Mouse (Mus musculus) lung, embryonic 16.5 days (tissue): ENCODE data around the gene Tsc22d1. TPM values are rescaled to one million over a fixed set of nuclear protein-coding genes. Genes with fewer than 3 reads are reported as not detected.

Experiments
- ATAC-seq: fragments of 200-750 bp; cut with Nextera tagmentation; 2 replicates; pipeline ENCODE4 v1.8.0; 2017; ENCODE audit warnings: low read depth, mild to moderate bottlenecking, moderate library complexity
- H3K27ac ChIP-seq: fragments of 300-500 bp; sonication (generic); 2 replicates; pipeline ENCODE4 v1.5.1; 2014; ENCODE audit warnings: mild to moderate bottlenecking, control low read depth, low read length
- H3K27me3 ChIP-seq: fragments of 300-500 bp; sonication (generic); 2 replicates; pipeline ENCODE4 v1.6.1; 2014; ENCODE audit warnings: low read depth, low read length, mixed read lengths; ENCODE audit not compliant: control insufficient read depth, insufficient read depth
- H3K36me3 ChIP-seq: fragments of 300-500 bp; sonication (generic); 2 replicates; pipeline ENCODE4 v1.6.1; 2014; ENCODE audit warnings: low read length; ENCODE audit not compliant: control insufficient read depth, insufficient read depth
- H3K4me1 ChIP-seq: fragments of 300-500 bp; sonication (generic); replicated peaks from 2 replicates; pipeline ENCODE4 v1.6.1; 2014; ENCODE audit warnings: low read length, mixed read lengths; ENCODE audit not compliant: control insufficient read depth, insufficient read depth
- H3K4me2 ChIP-seq: fragments of 300-500 bp; sonication (generic); 2 replicates; pipeline ENCODE4 v1.6.1; 2014; ENCODE audit warnings: low read depth, low read length, control low read depth
- H3K4me3 ChIP-seq: fragments of 300-500 bp; sonication (generic); 2 replicates; pipeline ENCODE4 v1.5.1; 2014; ENCODE audit warnings: mild to moderate bottlenecking, low read length, control low read depth
- H3K9ac ChIP-seq: fragments of 300-500 bp; sonication (generic); 2 replicates; pipeline ENCODE4 v1.6.1; 2014; ENCODE audit warnings: low read length, control low read depth
- H3K9me3 ChIP-seq: fragments of 300-500 bp; sonication (generic); 2 replicates; pipeline ENCODE4 v1.6.1; 2016; ENCODE audit warnings: low read length; ENCODE audit not compliant: control insufficient read depth
- WGBS: fragments of 180-500 bp; shearing (Covaris S2); extraction: QIAGEN DNeasy Blood & Tissue Kit; methylation state at CpG from one replicate; pipeline ENCODE4 v1.1.7; 2014; 5-methylcytosine and 5-hydroxymethylcytosine counted together
- polyA plus RNA-seq: library from polyadenylated mRNA; unstranded; fragments of >200 nt; fragmentation: Nextera tagmentation; extraction: Ambion mirVana; gene quantifications from 2 replicates; pipeline ENCODE4 v1.2.1, GENCODE M21; 2015

The Tsc22d1 gene
- polyA plus RNA-seq, 1 experiment from 2014 or later = 737 TPM

DNA sequence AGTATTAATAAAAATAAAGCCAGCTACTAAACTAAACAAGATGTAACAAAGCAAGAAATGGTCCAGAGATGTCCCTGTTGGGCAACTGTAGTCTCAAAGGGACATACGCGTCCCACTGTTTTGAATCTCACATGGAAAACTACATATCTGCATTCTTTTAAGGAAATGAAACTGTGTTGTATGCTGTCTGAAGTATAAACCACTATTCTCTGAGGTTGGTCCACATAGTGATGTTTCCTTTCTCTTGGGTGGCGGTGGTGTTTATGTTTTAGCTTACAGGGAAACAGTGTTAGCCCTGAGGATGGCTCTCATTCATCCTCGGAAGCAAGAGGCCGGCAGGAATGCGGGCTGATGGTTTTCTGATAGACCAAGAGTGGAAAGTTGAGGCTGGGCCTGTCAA lies 129.4 kb downstream of the Tsc22d1 start:
- Histone ChIP-seq H3K27ac (no peak overlapping the region), H3K9me3 (no peaks in the 10 kb centered on the region), H3K4me2 (no peak overlapping the region), H3K36me3 (no peaks in the 10 kb centered on the region), H3K9ac (no peak overlapping the region), H3K4me3 (no peak overlapping the region), H3K27me3 (no peaks in the 10 kb centered on the region), H3K4me1 (no peaks in the 10 kb centered on the region)
- WGBS = 69% methylated on average over 6 of the region's 6 CpGs
- no peak for ATAC-seq

DNA sequence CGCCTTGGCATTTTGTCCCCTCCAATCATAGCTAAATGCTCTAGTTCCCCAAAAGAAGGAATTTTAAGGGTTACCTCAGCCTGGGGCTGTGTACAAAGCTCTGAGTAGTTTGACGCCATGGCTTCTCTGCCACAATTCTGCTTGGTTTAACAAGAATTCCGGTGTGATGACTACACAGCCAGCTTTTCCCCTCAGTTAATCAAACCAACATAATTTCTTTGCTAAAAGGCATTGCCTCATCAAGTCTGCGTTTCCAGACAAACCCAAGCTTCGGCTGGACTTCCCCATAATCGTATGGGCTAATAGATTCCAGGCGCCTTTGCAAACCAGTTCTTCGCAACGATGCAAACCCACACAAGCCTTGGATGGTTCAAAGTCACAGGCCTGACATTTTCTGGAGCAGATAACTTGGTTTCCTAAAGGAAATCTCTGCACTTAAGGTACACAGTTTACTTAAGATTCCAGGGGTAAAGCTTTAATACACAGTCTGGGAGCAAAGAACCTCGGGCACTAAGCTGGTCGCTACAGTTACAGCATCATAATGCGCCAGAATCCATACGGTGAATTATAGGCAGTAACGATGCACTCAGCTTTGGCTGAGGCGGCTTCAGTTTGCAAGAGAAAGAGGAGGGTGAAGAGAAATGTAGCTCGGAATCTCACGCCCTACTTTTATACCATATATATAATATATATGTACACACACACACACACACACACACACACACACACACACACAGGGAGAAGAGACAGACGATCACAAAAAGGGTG lies 140.7 kb downstream of the Tsc22d1 start:
- peaks cover 9% of the 10 kb centered on the region for H3K4me1 ChIP-seq
- H3K27ac ChIP-seq = no peak overlapping the region
- WGBS = 46% methylated on average over 18 of the region's 18 CpGs
- H3K36me3 ChIP-seq = no peaks in the 10 kb centered on the region
- peak overlapping the region; percentile 66 for H3K4me3 ChIP-seq
- H3K4me2 ChIP-seq = peak overlapping the region; percentile 98
- H3K9me3 ChIP-seq = no peaks in the 10 kb centered on the region
- peak overlapping the region; percentile 75 for H3K9ac ChIP-seq
- ATAC-seq = peak; percentile 13; the same call in 1 of the 2 replicates
- no peaks in the 10 kb centered on the region for H3K27me3 ChIP-seq

DNA sequence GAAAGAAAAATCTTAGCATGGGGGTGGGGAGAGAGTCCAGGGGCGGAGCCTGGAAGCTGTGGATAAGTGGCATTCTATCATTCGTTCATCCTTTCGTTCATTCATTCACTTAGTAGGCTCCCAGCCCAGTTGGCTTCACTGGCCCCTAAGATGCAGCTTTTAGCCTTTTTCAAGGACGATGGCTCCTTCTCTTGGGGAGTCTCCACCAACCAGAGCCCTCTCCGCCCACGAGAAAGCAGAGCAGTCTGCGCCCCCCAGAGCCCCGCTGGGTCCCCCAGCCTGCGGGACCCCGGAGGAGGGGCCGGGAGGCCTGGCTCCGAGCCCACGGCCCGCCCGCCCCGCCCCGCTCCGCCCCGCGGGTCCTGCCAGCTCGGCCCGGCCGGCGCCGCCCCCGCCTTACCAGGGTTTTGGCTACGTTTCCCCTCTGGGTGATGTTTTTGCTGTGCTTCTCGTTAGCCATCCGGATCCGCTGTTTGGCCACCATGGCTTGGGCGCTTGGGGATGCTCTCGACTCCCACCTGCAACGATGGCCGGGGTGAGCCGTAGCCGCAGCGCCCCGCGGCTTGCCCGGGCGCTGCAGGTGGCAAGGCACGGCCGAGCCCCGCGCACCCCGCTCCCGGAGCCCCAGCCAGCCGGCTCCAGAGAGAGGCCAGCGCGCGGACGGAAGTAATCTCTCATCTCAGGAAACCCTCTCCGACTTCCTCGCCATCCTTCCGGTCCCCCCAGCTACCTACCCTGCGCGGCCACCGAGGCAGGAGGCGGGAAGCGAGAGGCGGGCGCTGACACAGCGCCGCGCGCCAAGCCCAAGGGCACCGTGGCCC lies 141.5 kb downstream of the Tsc22d1 start:
- H3K36me3 ChIP-seq = no peaks in the 10 kb centered on the region
- H3K27me3 ChIP-seq = no peaks in the 10 kb centered on the region
- H3K9ac ChIP-seq = peak overlapping the region; percentile 75
- peak; percentile 84 for ATAC-seq
- H3K9me3 ChIP-seq = no peaks in the 10 kb centered on the region
- 1% methylated on average over 48 of the region's 67 CpGs for WGBS
- H3K27ac ChIP-seq = peak overlapping the region; percentile 47
- H3K4me1 ChIP-seq = peaks cover 13% of the 10 kb centered on the region
- peak overlapping the region; percentile 98 for H3K4me2 ChIP-seq
- H3K4me3 ChIP-seq = peak overlapping the region; percentile 66

DNA sequence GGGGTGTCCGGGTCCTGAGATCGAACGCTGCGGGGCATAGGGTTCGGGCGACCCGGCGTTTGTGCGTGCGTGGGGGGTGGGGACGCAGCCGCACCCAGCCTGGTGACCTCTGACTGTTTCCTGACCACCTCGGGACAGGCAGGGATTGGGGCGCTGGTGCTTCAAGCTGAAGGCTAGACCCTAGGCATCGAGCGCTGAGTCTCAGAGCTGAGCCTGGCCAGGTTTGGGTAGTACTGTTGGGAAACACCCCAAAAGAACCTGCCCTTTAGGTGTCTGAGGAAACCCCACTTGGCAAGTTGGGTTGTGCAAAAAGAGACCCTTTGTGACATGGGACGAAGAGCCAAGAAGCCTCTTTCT lies 142.1 kb downstream of the Tsc22d1 start, which contains the start of gene Serp2:
TSS of gene Serp2 (minus strand) at position 38 of the 357 bp plus-strand sequence.
- no peak for ATAC-seq
- Histone ChIP-seq H3K36me3 (no peaks in the 10 kb centered on the region), H3K27me3 (no peaks in the 10 kb centered on the region), H3K4me1 (peaks cover 13% of the 10 kb centered on the region), H3K4me2 (peak within 1 kb of the TSS; percentile 98), H3K9me3 (no peaks in the 10 kb centered on the region), H3K27ac (peak within 1 kb of the TSS; percentile 47), H3K9ac (peak within 1 kb of the TSS; percentile 75), H3K4me3 (peak within 1 kb of the TSS; percentile 66)
- 10% methylated on average over 17 of the region's 17 CpGs for WGBS

Other genes with a start within 250 kb of the Tsc22d1 start
- 6.3 and 7.2 TPM in 2 replicates for gene Serp2, start 141.9 kb downstream of the Tsc22d1 start, polyA plus RNA-seq